Mouse (Mus musculus) erythroblast, embryonic 14.5 days (primary cell): ENCODE data around the gene Ms4a15.

Source experiments
- GATA1 ChIP-seq: IDR thresholded peaks from 2 replicates; pipeline ENCODE4 v1.6.1; 2012; ENCODE audit warnings: low read length, inconsistent platforms, mixed read lengths
- TAL1 ChIP-seq: IDR thresholded peaks from 3 replicates; pipeline ENCODE4 v1.6.1; 2012; ENCODE audit warnings: low read length, inconsistent platforms, mixed read lengths

DNA sequence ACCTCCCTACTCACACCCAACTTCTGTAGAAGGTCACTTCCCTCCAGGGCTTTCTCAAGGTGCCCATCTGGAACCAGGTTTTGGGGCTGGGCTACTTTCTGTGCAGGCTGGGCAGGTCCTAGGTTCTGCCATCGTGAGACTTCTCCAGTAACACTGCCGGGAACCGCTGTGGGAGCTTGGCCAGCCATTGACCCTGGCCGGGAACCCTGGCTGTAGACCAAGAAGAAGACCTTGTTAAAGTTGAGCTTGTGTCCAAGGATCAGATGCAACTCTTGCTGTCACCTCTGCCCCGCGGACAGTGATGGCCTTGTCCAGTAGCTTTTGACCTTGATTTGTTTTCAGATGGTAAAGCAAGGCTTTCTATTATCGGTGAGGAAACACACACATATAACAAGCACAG, 24.5 kb downstream of the Ms4a15 start:
- no peak for TF ChIP-seq GATA1
- TF ChIP-seq TAL1: no peak
